Mouse (Mus musculus): ENCODE measurements around the gene Ccdc134. TPM values are rescaled to one million over a fixed set of nuclear protein-coding genes. Genes with fewer than 3 reads are reported as not detected.

Ccdc134 gene
- total and polyA plus RNA-seq, 3 experiments, result 17.5 to 19.7 TPM; not detected in 1

GRCm38 (mm10) chr15:82139196-82139595 is 11.5 kb downstream of the Ccdc134 start:
- Histone ChIP-seq H3K27me3 (ENCODE audit: control insufficient read depth in 1 of 2, insufficient read depth in 2 of 2, low read length in 2 of 2) (no peaks in the 10 kb centered on the region), H3K36me3 (ENCODE audit: control insufficient read depth in 1 of 2, insufficient read depth in 2 of 2, low read length in 2 of 2) (no peaks in the 10 kb centered on the region), H3K9me3 (replicated peaks; ENCODE audit: insufficient read depth, low read length) (no peaks in the 10 kb centered on the region), H3K4me3 (ENCODE audit: control insufficient read depth in 1 of 2, insufficient read depth in 1 of 2, low read depth in 2 of 2, low read length in 2 of 2) (no peak overlapping the region), H3K27ac (ENCODE audit: control insufficient read depth, low read depth, low read length) (no peak overlapping the region), H3K4me1 (ENCODE audit: control insufficient read depth in 1 of 2, insufficient read depth in 2 of 2, low read length in 2 of 2) (no peaks in the 10 kb centered on the region), H3K9ac (ENCODE audit: control insufficient read depth, low read depth, low read length, poor library complexity, severe bottlenecking) (no peak overlapping the region), H3K79me2 (ENCODE audit: control insufficient read depth, insufficient read depth, low read length, poor library complexity) (no peaks in the 10 kb centered on the region)
- DNase-seq (ENCODE audit: low read depth, low spot score), result peak; percentile 38
- TF ChIP-seq ETS1 (IDR thresholded peaks at IDR 0.05; ENCODE audit: low read depth, low read length) (no peak), SMC3 (IDR thresholded peaks at IDR 0.05; ENCODE audit: low read depth, low read length) (peak; percentile 64), ZNF384 (IDR thresholded peaks at IDR 0.05; ENCODE audit: low read depth, low read length) (peak; percentile 91), CTCF (IDR thresholded peaks at IDR 0.05 in 2 of 3, conservative IDR thresholded peaks at IDR 0.05 in 1 of 3; ENCODE audit: control insufficient read depth in 1 of 3, insufficient read depth in 1 of 3, low read depth in 2 of 3, low read length in 3 of 3, poor library complexity in 1 of 3, severe bottlenecking in 1 of 3) (peak; percentile 32 to 68 (median 34)), ZMIZ1 (IDR thresholded peaks at IDR 0.05; ENCODE audit: low read depth, low read length) (no peak), POLR2A (IDR thresholded peaks at IDR 0.05; ENCODE audit: control insufficient read depth in 1 of 2, insufficient read depth in 1 of 2, low read depth in 1 of 2, low read length in 2 of 2, poor library complexity in 1 of 2) (no peak), E2F4 (IDR thresholded peaks at IDR 0.05; ENCODE audit: borderline replicate concordance, low read depth, low read length) (no peak), TCF12 (IDR thresholded peaks at IDR 0.05; ENCODE audit: low read depth, low read length) (no peak), POLR2AphosphoS2 (IDR thresholded peaks at IDR 0.05; ENCODE audit: low read length) (no peak), ZC3H11A (IDR thresholded peaks at IDR 0.05; ENCODE audit: low read depth, low read length) (peak; percentile 63), JUND (IDR thresholded peaks at IDR 0.05; ENCODE audit: low read depth, low read length) (no peak), RAD21 (IDR thresholded peaks at IDR 0.05; ENCODE audit: low read depth, low read length) (peak; percentile 68), USF1 (IDR thresholded peaks at IDR 0.05; ENCODE audit: low read depth, low read length) (no peak)

- peaks cover 0 to 3% of the 10 kb centered on the region in 2 experiments; a peak in 2 of 4 replicates for H3K36me3 ChIP-seq (ENCODE audit: control insufficient read depth in 1 of 2, insufficient read depth in 2 of 2, low read length in 2 of 2)
- DNase-seq (ENCODE audit: low read depth, low spot score), result no peak
- H3K9me3 ChIP-seq (replicated peaks; ENCODE audit: insufficient read depth, low read length), result no peaks in the 10 kb centered on the region
- no peak overlapping the region for H3K27ac ChIP-seq (ENCODE audit: control insufficient read depth, low read depth, low read length)
- no peak overlapping the region for H3K4me3 ChIP-seq (ENCODE audit: control insufficient read depth in 1 of 2, insufficient read depth in 1 of 2, low read depth in 2 of 2, low read length in 2 of 2)
- no peak overlapping the region for H3K9ac ChIP-seq (ENCODE audit: control insufficient read depth, low read depth, low read length, poor library complexity, severe bottlenecking)
- H3K4me1 ChIP-seq (ENCODE audit: control insufficient read depth in 1 of 2, insufficient read depth in 2 of 2, low read length in 2 of 2), result peaks cover 0 to 5% of the 10 kb centered on the region in 2 experiments; a peak in 2 of 4 replicates
- no peaks in the 10 kb centered on the region for H3K27me3 ChIP-seq (ENCODE audit: control insufficient read depth in 1 of 2, insufficient read depth in 2 of 2, low read length in 2 of 2)
- H3K79me2 ChIP-seq (ENCODE audit: control insufficient read depth, insufficient read depth, low read length, poor library complexity), result no peaks in the 10 kb centered on the region
- TF ChIP-seq SIN3A (IDR thresholded peaks at IDR 0.05; ENCODE audit: low read length) (no peak), CTCF (IDR thresholded peaks at IDR 0.05 in 2 of 3, conservative IDR thresholded peaks at IDR 0.05 in 1 of 3; ENCODE audit: control insufficient read depth in 1 of 3, insufficient read depth in 1 of 3, low read depth in 2 of 3, low read length in 3 of 3, poor library complexity in 1 of 3, severe bottlenecking in 1 of 3) (peak in 1 of 3 experiments; percentile 2; a peak in 1 of 6 replicates), SMC3 (IDR thresholded peaks at IDR 0.05; ENCODE audit: low read depth, low read length) (no peak), MAFK (IDR thresholded peaks at IDR 0.05; ENCODE audit: borderline replicate concordance, low read depth, low read length) (no peak), MEF2A (IDR thresholded peaks at IDR 0.05; ENCODE audit: extremely low read depth, insufficient replicate concordance, low read depth, low read length, poor library complexity, severe bottlenecking) (no peak), ZNF384 (IDR thresholded peaks at IDR 0.05; ENCODE audit: low read depth, low read length) (no peak), KAT2A (conservative IDR thresholded peaks at IDR 0.05; ENCODE audit: low read depth, low read length) (no peak)
Measured at GRCm38 (mm10) chr15:82140355-82140754, 12.6 kb downstream of the Ccdc134 start.
